Mouse (Mus musculus) MEL (cell line): ENCODE measurements at regions not wholly inside any gene's neighbourhood (a gene's known extent, or its start where the extent isn't known, plus 50 kb on each side); places are given as distances from the start of the nearest gene placed in this dataset.

ENCODE experiments used
- DNase-seq: peaks from one replicate; pipeline ENCODE4 v3.0.0; 2011; ENCODE audit warnings: low read depth, low spot score
- H3K27ac ChIP-seq: 2 replicates; pipeline ENCODE4 v1.5.1; 2012; ENCODE audit warnings: low read depth, mild to moderate bottlenecking, control low read depth, low read length, moderate library complexity; ENCODE audit not compliant: control insufficient read depth
- H3K27me3 ChIP-seq, 2 experiments: fragments of 150-350 bp in 1 of 2; sonication (generic) in 1 of 2; 2 replicates each; pipeline ENCODE4 v1.6.1; 2012; ENCODE audit warnings: low read length in 2 of 2, mild to moderate bottlenecking in 2 of 2, improper control_type of control experiment in 1 of 2, moderate library complexity in 1 of 2; ENCODE audit not compliant: insufficient read depth in 2 of 2, control insufficient read depth in 1 of 2
- H3K36me3 ChIP-seq, 2 experiments: 2 replicates each; pipeline ENCODE4 v1.6.1; 2012 to 2014; ENCODE audit warnings: low read length in 2 of 2, improper control_type of control experiment in 1 of 2, inconsistent platforms in 1 of 2, mild to moderate bottlenecking in 1 of 2; ENCODE audit not compliant: insufficient read depth in 2 of 2, control insufficient read depth in 1 of 2
- H3K4me1 ChIP-seq, 2 experiments: fragments of 150-350 bp in 1 of 2; sonication (generic) in 1 of 2; 2 replicates each; pipeline ENCODE4 v1.6.1; 2012; ENCODE audit warnings: low read length in 2 of 2, improper control_type of control experiment in 1 of 2, mild to moderate bottlenecking in 1 of 2; ENCODE audit not compliant: insufficient read depth in 2 of 2, control insufficient read depth in 1 of 2
- H3K4me3 ChIP-seq, 2 experiments: fragments of 150-350 bp in 1 of 2; sonication (generic) in 1 of 2; 2 replicates each; pipeline ENCODE4 v1.5.1; 2012; ENCODE audit warnings: low read depth in 2 of 2, low read length in 2 of 2, mild to moderate bottlenecking in 2 of 2, moderate library complexity in 2 of 2, control low read depth in 1 of 2, improper control_type of control experiment in 1 of 2; ENCODE audit not compliant: control insufficient read depth in 1 of 2, insufficient read depth in 1 of 2
- H3K79me2 ChIP-seq: 2 replicates; pipeline ENCODE4 v1.6.1; 2012; ENCODE audit warnings: mild to moderate bottlenecking, low read length, moderate library complexity; ENCODE audit not compliant: control insufficient read depth, poor library complexity, insufficient read depth
- H3K9ac ChIP-seq: 2 replicates; pipeline ENCODE4 v1.6.1; 2012; ENCODE audit warnings: low read depth, mild to moderate bottlenecking, control low read depth, low read length, moderate library complexity; ENCODE audit not compliant: control insufficient read depth, poor library complexity, severe bottlenecking
- H3K9me3 ChIP-seq: fragments of 150-350 bp; sonication (generic); replicated peaks from 2 replicates; pipeline ENCODE4 v1.6.1; 2012; ENCODE audit warnings: mild to moderate bottlenecking, low read length, improper control_type of control experiment, moderate library complexity; ENCODE audit not compliant: insufficient read depth
- BHLHE40 ChIP-seq: IDR thresholded peaks from 2 replicates; pipeline ENCODE4 v1.6.1; 2012; ENCODE audit warnings: low read depth, mild to moderate bottlenecking, inconsistent platforms, low read length, improper control_type of control experiment, borderline replicate concordance
- CHD2 ChIP-seq: IDR thresholded peaks from 2 replicates; pipeline ENCODE4 v1.6.1; 2011; ENCODE audit warnings: low read length, improper control_type of control experiment
- CTCF ChIP-seq, 3 experiments: IDR thresholded peaks in 2 of 3; conservative IDR thresholded peaks in 1 of 3; 2 replicates each; pipeline ENCODE4 v1.5.1; 2011 to 2012; ENCODE audit warnings: low read length in 3 of 3, low read depth in 2 of 3, mild to moderate bottlenecking in 2 of 3, improper control_type of control experiment in 1 of 3, inconsistent platforms in 1 of 3, mixed read lengths in 1 of 3, moderate library complexity in 1 of 3; ENCODE audit not compliant: control insufficient read depth in 1 of 3, insufficient read depth in 1 of 3, poor library complexity in 1 of 3, severe bottlenecking in 1 of 3
- E2F4 ChIP-seq: IDR thresholded peaks from 2 replicates; pipeline ENCODE4 v1.6.1; 2011; ENCODE audit warnings: low read depth, low read length, improper control_type of control experiment, borderline replicate concordance
- ETS1 ChIP-seq: IDR thresholded peaks from 2 replicates; pipeline ENCODE4 v1.6.1; 2012; ENCODE audit warnings: low read depth, mild to moderate bottlenecking, inconsistent platforms, low read length, improper control_type of control experiment, moderate library complexity
- GATA1 ChIP-seq: IDR thresholded peaks from 2 replicates; pipeline ENCODE4 v1.6.1; 2011; ENCODE audit warnings: low read depth, low read length, improper control_type of control experiment
- JUND ChIP-seq: IDR thresholded peaks from 2 replicates; pipeline ENCODE4 v1.6.1; 2011; ENCODE audit warnings: low read depth, mild to moderate bottlenecking, improper control_type of control experiment, low read length
- KAT2A ChIP-seq: conservative IDR thresholded peaks from 2 replicates; pipeline ENCODE4 v1.6.1; 2012; ENCODE audit warnings: low read depth, low read length, improper control_type of control experiment, inconsistent platforms
- MAZ ChIP-seq: IDR thresholded peaks from 2 replicates; pipeline ENCODE4 v1.6.1; 2012; ENCODE audit warnings: low read depth, mild to moderate bottlenecking, inconsistent platforms, low read length, improper control_type of control experiment
- MEF2A ChIP-seq: IDR thresholded peaks from 2 replicates; pipeline ENCODE4 v1.6.1; 2014; ENCODE audit warnings: low read depth, mild to moderate bottlenecking, inconsistent platforms, low read length, improper control_type of control experiment; ENCODE audit not compliant: poor library complexity, insufficient replicate concordance, severe bottlenecking; ENCODE audit errors: extremely low read depth
- MXI1 ChIP-seq: IDR thresholded peaks from 2 replicates; pipeline ENCODE4 v1.6.1; 2011; ENCODE audit warnings: mild to moderate bottlenecking, low read depth, low read length, improper control_type of control experiment
- MYC ChIP-seq: IDR thresholded peaks from 2 replicates; pipeline ENCODE4 v1.6.1; 2011; ENCODE audit warnings: low read depth, mild to moderate bottlenecking, low read length, improper control_type of control experiment, moderate library complexity
- NRF1 ChIP-seq: IDR thresholded peaks from 2 replicates; pipeline ENCODE4 v1.6.1; 2014; ENCODE audit warnings: low read depth, mild to moderate bottlenecking, inconsistent platforms, low read length, improper control_type of control experiment, moderate library complexity; ENCODE audit not compliant: poor library complexity, insufficient read depth, severe bottlenecking
- POLR2A ChIP-seq, 2 experiments: IDR thresholded peaks; 2 replicates each; pipeline ENCODE4 v1.6.1; 2011 to 2012; ENCODE audit warnings: low read length in 2 of 2, mild to moderate bottlenecking in 2 of 2, control low read depth in 1 of 2, improper control_type of control experiment in 1 of 2, low read depth in 1 of 2, moderate library complexity in 1 of 2; ENCODE audit not compliant: control insufficient read depth in 1 of 2, insufficient read depth in 1 of 2, poor library complexity in 1 of 2
- POLR2AphosphoS2 ChIP-seq: IDR thresholded peaks from 2 replicates; pipeline ENCODE4 v1.6.1; 2011; ENCODE audit warnings: low read length, improper control_type of control experiment
- RAD21 ChIP-seq: IDR thresholded peaks from 2 replicates; pipeline ENCODE4 v1.6.1; 2011; ENCODE audit warnings: mild to moderate bottlenecking, low read depth, low read length, improper control_type of control experiment
- RCOR1 ChIP-seq: IDR thresholded peaks from 2 replicates; pipeline ENCODE4 v1.6.1; 2012; ENCODE audit warnings: low read depth, mild to moderate bottlenecking, inconsistent platforms, low read length, improper control_type of control experiment
- TAL1 ChIP-seq: IDR thresholded peaks from 2 replicates; pipeline ENCODE4 v1.6.1; 2012; ENCODE audit warnings: mild to moderate bottlenecking, inconsistent platforms, low read length, moderate library complexity, mixed read lengths
- TCF12 ChIP-seq: IDR thresholded peaks from 2 replicates; pipeline ENCODE4 v1.6.1; 2014; ENCODE audit warnings: low read depth, mild to moderate bottlenecking, inconsistent platforms, low read length, improper control_type of control experiment, moderate library complexity
- USF1 ChIP-seq: IDR thresholded peaks from 2 replicates; pipeline ENCODE4 v1.6.1; 2014; ENCODE audit warnings: low read depth, mild to moderate bottlenecking, inconsistent platforms, low read length, improper control_type of control experiment, moderate library complexity
- USF2 ChIP-seq, 2 experiments: IDR thresholded peaks; 2 replicates each; pipeline ENCODE4 v1.6.1; 2011 to 2012; ENCODE audit warnings: improper control_type of control experiment in 2 of 2, low read length in 2 of 2, borderline replicate concordance in 1 of 2, inconsistent platforms in 1 of 2, low read depth in 1 of 2, mild to moderate bottlenecking in 1 of 2; ENCODE audit not compliant: insufficient read depth in 1 of 2
- ZC3H11A ChIP-seq: IDR thresholded peaks from 2 replicates; pipeline ENCODE4 v1.6.1; 2012; ENCODE audit warnings: low read depth, mild to moderate bottlenecking, inconsistent platforms, low read length, improper control_type of control experiment
- ZKSCAN1 ChIP-seq: IDR thresholded peaks from 2 replicates; pipeline ENCODE4 v1.6.1; 2012; ENCODE audit warnings: low read depth, mild to moderate bottlenecking, inconsistent platforms, low read length, improper control_type of control experiment, moderate library complexity
- ZNF384 ChIP-seq: IDR thresholded peaks from 2 replicates; pipeline ENCODE4 v1.6.1; 2012; ENCODE audit warnings: low read depth, mild to moderate bottlenecking, inconsistent platforms, low read length, improper control_type of control experiment

- DNase-seq = no peak
- H3K9me3 ChIP-seq = no peaks in the 10 kb centered on the region
- H3K79me2 ChIP-seq = no peaks in the 10 kb centered on the region
- no peak overlapping the region for H3K4me3 ChIP-seq
- no peak overlapping the region for H3K27ac ChIP-seq
- H3K36me3 ChIP-seq = no peaks in the 10 kb centered on the region
- no peak overlapping the region for H3K9ac ChIP-seq
- no peaks in the 10 kb centered on the region for H3K4me1 ChIP-seq
- no peaks in the 10 kb centered on the region for H3K27me3 ChIP-seq
- TF ChIP-seq BHLHE40 = no peak
- TF ChIP-seq MXI1 = no peak
- no peak for TF ChIP-seq MYC
- no peak for TF ChIP-seq POLR2AphosphoS2
- no peak for TF ChIP-seq TAL1
- no peak for TF ChIP-seq E2F4
- TF ChIP-seq RAD21 = no peak
- TF ChIP-seq JUND = no peak
- TF ChIP-seq NRF1 = no peak
- TF ChIP-seq USF1 = no peak
- no peak for TF ChIP-seq ETS1
- TF ChIP-seq KAT2A = no peak
- no peak for TF ChIP-seq RCOR1
- TF ChIP-seq CHD2 = no peak
- TF ChIP-seq TCF12 = no peak
- no peak for TF ChIP-seq CTCF (IDR thresholded peaks at IDR 0.05 in 2 of 3, conservative IDR thresholded peaks at IDR 0.05 in 1 of 3; ENCODE audit: control insufficient read depth in 1 of 3, insufficient read depth in 1 of 3, low read depth in 2 of 3, low read length in 3 of 3, poor library complexity in 1 of 3, severe bottlenecking in 1 of 3)
- no peak for TF ChIP-seq ZKSCAN1
Measured at GRCm38 (mm10) chr2:166322668-166323043, 167.2 kb upstream of the Sulf2 start.

GRCm38 (mm10) chr2:166321992-166322667 is 166.7 kb upstream of the Sulf2 start:
- H3K9me3 ChIP-seq = no peaks in the 10 kb centered on the region
- no peaks in the 10 kb centered on the region for H3K27me3 ChIP-seq
- TF ChIP-seq JUND = no peak
- no peak for TF ChIP-seq POLR2AphosphoS2
- no peak for TF ChIP-seq ZC3H11A
- no peak for TF ChIP-seq CTCF (IDR thresholded peaks at IDR 0.05 in 2 of 3, conservative IDR thresholded peaks at IDR 0.05 in 1 of 3; ENCODE audit: control insufficient read depth in 1 of 3, insufficient read depth in 1 of 3, low read depth in 2 of 3, low read length in 3 of 3, poor library complexity in 1 of 3, severe bottlenecking in 1 of 3)
- TF ChIP-seq GATA1 = no peak
- no peak for TF ChIP-seq TAL1
- TF ChIP-seq ETS1 = no peak
- TF ChIP-seq ZNF384 = no peak
- no peak for TF ChIP-seq RAD21
- TF ChIP-seq MEF2A = no peak
- TF ChIP-seq POLR2A (IDR thresholded peaks at IDR 0.05; ENCODE audit: control insufficient read depth in 1 of 2, insufficient read depth in 1 of 2, low read depth in 1 of 2, low read length in 2 of 2, poor library complexity in 1 of 2) = no peak
- no peak for TF ChIP-seq USF2 (IDR thresholded peaks at IDR 0.05; ENCODE audit: borderline replicate concordance in 1 of 2, insufficient read depth in 1 of 2, low read depth in 1 of 2, low read length in 2 of 2)
- TF ChIP-seq MAZ = no peak
- no peak for TF ChIP-seq BHLHE40
- no peak for TF ChIP-seq NRF1
- no peak for DNase-seq
- H3K9ac ChIP-seq = no peak overlapping the region
- H3K4me3 ChIP-seq = no peak overlapping the region
- no peaks in the 10 kb centered on the region for H3K4me1 ChIP-seq
- no peak overlapping the region for H3K27ac ChIP-seq
- H3K36me3 ChIP-seq = no peaks in the 10 kb centered on the region
- no peaks in the 10 kb centered on the region for H3K79me2 ChIP-seq
